Mouse (Mus musculus) natural killer cell, adult 2 months (primary cell): ENCODE measurements around the gene Klhl21.
A peak's percentile ranks its signal among the peaks of the same experiment; 100 is the strongest.

Source experiments
- DNase-seq, 2 experiments: peaks; one replicate each; pipeline ENCODE4 v3.0.0; 2022; ENCODE audit warnings: low spot score in 2 of 2

Klhl21 gene

DNA sequence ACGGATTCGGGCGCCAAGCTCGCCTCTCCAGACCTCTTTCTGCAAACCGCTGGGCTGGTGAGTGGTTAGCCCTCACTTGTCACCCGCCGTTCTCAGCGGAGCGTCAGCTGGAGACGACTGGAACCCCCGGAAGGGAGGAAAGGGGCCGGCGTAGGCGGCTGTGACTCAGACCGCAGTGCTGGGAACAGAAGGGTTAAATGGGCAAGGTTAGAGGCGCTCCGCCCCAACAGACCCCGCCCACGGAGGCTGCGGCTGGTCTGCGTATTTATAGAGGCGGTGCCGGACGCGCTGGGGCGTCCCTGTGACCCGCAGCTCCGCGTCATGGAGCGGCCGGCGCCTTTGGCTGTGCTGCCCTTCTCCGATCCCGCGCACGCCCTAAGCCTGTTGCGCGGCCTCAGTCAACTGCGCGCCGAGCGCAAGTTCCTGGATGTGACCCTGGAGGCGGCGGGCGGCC is at the start of gene Klhl21:
TSS of gene Klhl21 (plus strand) at position 182 of the 454 bp plus-strand sequence.
- peak; percentile 93 to 94 for DNase-seq

DNA sequence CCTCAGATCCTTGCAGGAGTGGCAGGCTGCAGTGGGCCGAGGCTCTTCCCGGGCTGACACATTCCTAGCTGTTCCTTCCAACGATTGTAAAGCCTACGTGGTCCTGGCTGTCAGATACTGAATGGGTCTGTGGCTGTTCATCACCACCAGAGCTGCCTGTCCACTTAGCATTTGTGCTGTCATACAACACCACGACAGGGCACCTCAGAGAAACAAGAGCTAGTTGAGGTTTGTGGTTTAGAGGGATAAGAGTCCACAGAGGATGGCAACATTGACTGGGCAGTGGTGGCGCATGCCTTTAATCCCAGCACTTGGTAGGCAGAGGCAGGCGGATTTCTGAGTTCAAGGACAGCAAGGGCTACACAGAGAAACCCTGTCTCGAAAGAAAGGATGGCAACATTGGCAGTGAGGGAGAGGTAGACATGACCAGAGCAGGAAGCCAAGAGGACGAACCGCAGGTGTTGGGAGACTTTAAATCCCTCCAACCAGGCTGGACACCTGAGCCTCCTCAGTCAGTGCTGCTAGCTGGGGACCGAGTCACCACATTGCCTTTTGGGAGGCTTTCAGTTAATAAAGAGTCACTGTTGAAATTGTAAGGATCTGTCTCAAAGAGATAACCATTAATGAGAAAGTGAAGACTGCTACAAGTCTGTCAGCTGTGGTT is 48.6 kb upstream of the Klhl21 start:
- DNase-seq: no peak

DNA sequence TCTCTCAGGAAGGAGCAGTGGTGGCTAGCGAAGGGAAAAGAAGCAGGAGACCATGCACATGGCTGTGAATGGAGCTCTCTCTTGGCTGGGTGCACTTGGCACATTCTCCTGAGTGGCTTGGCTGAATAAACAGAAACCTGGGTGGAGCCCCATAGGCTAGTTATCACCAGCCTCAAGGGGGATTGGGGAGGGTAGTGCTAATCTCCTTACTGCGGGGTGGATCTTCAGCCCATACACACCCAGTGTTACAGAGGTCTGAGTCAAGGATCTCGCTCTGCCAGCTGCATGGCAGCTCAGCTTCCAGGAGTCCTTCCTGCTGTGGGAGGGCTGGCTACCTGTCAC is 48.1 kb upstream of the Klhl21 start:
- no peak for DNase-seq

DNA sequence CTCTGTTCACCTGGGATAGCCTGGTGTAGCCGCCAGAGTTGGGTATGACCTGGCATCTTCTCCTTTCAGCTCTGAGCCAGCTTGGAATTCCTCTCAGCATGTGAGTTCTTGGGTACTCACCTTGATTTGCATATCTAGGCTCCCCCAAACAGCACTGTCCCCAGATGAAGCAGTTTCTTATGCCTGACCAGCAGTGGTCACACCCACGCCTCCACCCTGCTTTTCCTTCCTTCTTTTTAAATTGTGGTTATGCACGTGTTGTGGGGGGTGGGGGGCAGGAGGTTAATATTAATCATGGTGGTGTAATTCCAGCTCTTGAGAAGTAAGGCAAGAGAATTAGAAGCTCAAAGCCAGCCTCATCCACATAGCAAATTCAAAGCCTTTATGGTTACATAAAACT is 45.8 kb upstream of the Klhl21 start:
- DNase-seq: peak in 1 of 2 experiments; percentile 42

DNA sequence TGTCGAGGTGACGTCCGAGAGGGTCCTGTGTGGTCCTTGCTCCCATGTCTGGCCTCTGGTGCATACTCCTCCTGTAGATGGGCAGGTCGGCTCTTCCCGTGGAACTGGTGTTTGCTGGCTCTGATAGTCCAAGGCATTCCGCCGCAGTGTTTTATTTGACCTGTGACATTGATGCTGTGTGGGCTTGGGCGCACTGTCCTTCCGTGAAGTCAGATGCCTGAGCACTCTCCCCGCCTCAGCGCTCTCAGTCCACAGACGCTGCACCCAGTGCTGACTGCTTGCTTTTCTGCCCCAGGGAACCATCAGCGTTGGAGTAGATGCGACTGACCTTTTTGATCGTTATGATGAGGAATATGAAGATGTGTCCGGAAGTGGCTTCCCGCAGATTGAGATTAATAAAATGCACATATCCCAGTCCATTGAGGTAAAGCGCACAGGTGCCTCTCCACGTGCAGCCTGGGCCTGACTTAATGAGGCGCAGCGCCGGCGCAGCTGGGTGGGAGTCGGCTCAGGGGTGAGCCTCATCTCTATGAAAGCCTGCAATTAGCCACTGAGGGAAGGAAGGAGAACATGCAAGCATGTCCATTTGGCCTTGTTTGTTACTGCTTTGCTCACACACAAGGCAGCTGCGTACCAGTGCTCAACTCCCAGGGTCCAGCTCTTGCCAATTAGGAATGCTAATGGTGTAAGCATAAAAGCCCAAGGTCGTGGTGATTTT is 40.2 kb upstream of the Klhl21 start:
- no peak for DNase-seq

DNA sequence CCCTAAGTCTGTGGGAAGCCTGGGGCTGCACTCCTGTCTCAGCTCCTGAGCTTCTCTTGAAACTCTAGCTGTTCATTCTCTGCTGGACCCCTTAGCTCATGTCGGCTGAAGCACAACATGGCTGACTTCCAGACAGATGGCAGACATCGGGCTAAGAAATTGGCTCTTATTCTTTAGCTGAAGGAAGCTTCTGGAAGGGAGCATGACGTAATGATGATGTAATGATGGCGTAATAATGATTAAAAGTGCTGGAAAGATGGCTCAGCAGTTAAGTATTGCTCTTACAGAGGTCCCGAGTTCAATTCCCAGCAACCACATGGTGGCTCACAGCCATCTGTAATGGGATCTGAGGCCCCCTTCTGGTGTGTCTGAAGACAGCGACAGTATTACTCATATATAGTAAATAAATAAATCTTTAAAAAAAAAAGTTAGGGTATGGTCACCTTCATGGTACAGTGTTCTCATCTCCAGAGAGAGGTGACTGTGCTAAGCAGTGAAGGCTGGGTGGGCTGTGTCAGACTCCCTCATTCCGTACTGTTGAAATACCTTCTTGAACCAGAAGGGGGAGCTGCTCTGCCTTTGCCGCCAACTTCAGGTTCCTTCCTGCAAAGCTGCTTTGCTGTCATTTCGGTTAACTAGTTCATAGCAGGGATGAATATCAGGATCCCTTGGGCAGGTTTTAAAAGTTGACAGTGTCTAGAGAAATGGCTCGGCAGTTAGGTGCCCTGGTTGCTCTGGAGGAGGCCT is 36.2 kb upstream of the Klhl21 start:
- peak in 1 of 2 experiments; percentile 26 for DNase-seq

DNA sequence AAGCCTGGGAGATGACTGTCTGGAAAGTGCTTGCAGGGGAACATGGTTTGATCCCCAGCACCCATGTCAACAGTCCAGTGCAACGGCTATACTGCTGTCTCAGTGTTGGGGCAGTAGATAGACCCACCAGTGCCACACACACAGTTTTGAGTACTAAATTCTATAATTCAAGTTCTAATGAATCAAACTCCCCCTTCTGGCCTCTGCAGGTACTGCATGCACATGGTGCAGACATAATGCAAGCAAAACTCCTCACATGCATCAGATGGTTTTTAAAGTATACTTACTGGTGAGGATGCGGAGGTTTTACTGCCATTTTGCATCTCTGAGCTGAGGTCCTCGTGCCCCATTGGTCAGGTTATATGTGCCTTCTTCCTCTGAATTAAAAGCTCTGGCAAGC is 33.2 kb upstream of the Klhl21 start:
- peak; percentile 35 to 59 for DNase-seq

DNA sequence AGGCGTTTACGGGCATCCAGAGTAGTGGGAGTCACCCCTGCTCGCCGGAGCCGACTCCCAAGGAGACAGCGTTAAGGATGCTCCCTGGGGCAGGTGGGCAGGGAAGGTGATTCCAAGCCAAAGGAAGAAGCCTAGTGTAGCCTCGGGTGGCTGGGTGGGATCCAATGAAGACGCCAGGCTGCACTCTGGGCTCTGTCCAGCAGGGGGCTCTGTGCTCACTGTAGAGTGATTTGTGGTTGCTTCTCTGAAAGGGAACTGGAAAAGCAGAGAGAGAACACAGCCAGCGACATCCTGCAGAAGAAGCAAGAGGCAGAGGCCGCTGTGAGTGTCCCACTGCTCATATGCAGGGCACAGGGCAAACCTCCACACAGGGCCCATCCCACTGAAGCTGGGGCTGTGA is 30.9 kb upstream of the Klhl21 start:
- peak; percentile 67 to 83 for DNase-seq

DNA sequence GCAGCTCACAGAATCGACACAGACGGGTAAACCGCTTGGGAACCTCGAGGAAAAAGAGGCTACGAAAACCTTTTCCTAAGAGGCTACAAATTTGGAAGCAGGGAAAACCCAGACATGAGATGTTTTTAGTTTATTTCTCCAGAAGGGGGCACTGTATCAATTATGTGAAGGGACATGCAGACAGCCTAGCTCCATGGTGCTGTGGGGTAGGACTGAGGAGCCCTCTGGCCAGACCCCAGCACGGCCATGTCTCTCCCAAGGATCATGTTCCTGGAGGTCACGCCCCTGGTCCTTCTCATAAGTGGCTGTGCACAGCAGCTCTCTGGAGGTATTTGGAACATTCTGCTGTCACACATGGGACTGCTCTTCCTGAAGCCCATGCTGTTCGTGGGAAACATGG is 27.9 kb upstream of the Klhl21 start:
- no peak for DNase-seq

DNA sequence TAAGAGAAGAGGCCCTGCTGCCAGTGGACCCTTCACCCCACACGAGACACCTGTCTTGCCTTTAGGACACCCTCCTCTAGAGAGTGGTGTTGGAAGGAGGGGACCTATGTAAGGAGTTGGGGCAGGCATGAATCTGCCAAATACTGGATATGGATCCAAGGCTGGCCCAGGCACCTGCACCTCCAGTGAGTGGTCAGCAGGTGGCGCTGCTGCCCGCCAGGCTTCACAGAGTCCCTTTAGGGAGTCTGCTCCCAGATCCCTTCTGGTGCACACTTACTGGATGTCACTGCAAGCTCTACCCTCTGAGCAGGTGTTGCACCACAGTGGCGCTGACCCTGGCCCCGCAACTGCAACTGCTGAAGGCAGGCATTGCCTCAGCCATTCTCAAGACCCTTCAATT is 27.2 kb upstream of the Klhl21 start:
- peak; percentile 61 to 74 for DNase-seq

DNA sequence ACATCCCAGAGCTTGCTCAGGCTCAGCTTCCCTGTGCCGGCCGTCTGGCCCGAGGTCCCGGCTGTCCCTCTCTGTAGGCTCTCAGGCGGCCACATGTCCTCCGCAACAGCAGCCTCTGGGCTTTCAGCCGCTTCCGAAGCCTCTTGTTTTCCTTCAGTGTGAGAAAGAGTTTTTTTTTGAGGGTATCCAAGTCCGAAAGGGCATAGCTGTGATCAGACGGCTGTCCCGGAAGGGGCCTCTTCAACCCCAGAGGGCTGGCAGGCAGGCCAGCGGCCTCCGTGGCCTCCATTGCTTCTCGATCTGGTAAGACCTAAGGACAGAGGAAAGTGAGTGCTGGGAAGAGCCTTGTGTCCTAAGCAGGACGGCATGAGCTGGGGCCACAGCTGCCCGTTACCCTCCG is 25.6 kb upstream of the Klhl21 start:
- DNase-seq: no peak

DNA sequence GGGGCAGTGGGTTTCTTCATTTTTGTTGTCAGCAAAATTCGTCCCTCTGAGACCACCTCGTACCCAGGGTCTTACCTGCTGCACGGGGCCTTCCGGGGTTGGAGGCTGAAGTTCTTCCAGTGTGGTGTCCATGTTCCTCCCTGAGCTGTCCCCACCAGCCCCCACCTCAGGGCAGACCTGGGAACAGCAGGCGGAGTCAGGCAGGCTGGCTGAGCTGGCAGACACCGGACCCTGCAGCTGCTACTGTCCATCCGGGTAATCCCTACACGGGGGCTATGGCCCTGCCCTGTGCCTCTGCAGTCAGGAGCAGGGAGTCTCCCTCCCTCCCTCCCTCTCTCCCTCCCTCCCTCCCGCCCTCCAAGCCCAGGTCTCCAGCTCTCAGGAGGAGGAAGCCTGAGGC is 25.0 kb upstream of the Klhl21 start:
- no peak for DNase-seq

DNA sequence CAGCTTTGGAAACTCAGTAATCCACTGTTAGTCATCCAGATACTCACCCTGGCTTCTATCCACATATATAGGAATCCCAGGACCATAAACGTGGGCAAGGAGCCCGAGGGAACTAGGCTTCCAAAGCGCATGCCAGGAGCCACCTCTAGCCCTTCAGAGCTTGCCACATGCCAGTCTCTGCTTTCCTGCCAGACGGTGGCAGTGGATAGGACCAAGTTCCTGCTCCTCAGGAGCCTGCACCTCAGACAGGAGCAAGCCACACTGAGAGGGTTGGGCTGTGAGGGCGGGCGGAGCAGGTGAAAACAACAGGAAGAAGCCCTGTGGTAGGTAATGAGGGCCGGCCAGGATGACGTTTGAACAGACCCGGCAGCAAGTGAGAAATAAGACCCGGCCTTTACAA is 22.7 kb upstream of the Klhl21 start:
- DNase-seq: peak; percentile 30 to 36

DNA sequence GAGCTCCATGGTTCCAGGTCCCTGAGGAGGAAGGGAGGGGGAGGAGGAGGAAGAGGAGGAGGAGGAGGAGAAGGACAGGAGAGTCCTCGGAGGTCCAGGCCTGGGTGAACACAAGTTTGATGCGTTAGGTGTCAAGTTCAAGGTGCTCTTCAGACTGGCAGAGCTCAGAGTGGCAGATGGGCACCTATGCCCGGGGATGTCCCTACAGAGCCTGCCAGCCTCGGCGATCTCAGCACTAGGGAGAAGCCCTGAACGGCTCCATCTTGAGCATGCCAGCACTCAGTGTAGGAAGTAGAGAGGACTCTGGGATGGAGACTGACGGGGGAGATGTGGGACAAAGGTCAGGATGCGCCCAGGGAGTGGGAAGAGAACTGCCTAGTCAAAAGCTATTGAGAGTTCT is 22.0 kb upstream of the Klhl21 start:
- DNase-seq: no peak

DNA sequence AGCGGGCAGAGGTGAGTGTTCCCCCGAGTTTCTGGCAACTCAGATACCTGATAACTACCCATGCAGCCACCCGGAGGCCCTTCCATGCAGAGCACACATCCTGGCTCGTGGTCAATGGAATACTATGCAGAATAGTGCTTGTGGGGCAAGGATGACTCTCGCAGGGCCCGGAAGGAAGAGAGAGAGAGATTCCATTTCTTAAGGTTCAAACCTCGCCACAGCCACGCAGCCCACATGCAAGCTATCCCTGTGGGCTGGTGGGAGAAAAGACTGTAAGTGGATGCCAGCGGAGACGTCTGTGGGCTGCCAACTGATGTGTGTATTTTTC is 20.6 kb upstream of the Klhl21 start:
- DNase-seq: no peak

DNA sequence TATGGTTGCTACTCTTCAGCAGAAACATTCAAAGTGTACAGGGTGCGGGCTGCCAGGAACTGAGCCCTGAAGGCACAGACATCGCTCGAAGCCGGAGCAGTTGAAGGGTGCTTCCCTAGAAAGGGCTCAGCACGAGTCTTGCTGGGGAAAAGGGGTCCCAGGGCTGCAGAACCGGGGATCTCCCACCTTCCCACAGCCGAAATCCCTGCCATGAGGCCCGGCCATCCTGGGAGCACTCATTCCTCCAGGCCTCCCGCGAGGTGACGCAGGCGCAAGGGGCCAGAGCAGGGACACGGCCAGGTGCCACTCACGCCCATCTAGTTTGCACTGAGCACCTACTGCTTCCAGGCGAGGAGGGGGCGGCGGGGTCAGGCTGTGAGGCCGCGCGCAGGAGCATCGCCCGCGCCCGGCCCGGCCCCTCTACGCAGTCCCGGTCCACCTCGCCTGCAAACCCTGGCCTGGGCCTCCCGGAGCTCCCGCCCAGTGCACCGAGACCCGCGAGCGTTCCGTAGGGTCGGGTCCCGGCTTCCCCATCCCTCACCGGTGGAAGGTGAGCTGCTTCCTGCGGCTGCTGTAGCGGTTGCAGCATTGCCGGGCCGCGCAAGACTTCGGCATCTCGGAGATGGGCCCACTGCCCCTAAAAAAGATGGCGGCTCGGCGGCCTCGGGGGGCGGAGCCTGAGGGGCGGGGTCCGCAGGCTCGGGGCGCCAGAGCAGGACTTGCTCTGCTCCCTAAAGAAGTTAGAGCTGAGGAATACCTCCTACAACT is 20.1 kb upstream of the Klhl21 start, which contains the start of gene Thap3:
TSS of gene Thap3 (minus strand) at position 656 of the 768 bp plus-strand sequence.
- DNase-seq: peak; percentile 64 to 72

DNA sequence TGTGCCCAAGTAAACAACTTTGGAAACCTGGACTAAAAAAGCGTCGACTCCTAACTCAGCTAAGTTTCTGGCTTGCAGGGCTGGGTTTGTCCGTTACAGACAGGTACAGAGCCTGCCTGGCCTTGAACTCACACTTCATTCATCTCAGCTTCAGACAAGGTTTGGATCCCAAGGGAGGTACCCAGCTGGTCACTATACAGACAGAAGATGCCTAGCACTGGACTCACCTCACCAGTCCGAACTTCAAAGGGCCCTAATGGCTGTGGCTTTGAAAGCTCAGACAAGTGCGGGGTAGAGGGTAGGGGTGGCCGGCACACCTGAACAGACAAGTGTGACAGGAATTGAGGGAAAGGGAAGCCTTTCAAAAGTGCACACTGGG is 19.5 kb upstream of the Klhl21 start:
- DNase-seq: no peak

DNA sequence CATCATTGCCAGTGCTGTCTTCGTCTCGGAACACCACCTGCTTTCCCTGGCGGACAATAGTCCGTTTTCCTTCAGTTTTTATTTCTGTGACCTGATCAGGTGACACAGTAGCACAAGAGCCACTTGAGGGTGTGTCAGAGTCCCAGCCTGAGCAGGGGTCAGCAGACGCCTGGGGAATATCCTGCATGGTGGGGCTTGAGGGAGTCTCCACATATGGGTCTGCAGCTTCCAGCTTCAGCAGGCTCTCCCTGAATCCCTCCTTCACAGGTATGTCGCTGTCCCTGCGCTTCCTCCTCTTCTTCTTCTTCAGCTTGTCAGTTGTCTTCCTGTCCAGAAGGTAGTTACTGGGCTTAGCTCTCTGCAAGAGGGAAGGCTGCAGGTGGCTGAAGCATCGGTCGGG is 16.5 kb upstream of the Klhl21 start:
- no peak for DNase-seq

DNA sequence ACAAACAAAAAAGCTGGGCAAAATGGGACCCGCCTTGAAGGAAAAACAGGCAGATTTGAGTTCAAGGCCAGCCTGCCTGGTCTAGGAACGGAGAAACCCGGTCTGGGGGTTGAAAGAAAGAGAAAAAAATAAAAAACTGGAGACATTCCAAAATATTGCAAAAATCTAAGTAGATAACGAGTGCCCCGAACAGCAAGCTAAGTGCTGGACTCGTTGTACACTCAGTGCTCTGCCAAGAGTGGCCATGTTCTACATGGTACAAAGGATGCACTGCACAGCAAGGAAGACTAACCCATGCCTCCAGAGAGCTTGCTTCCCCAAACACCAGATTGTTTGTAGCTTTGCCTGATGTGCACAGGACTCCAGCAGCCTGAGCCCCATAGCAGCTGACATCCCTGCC is 15.6 kb upstream of the Klhl21 start:
- no peak for DNase-seq

DNA sequence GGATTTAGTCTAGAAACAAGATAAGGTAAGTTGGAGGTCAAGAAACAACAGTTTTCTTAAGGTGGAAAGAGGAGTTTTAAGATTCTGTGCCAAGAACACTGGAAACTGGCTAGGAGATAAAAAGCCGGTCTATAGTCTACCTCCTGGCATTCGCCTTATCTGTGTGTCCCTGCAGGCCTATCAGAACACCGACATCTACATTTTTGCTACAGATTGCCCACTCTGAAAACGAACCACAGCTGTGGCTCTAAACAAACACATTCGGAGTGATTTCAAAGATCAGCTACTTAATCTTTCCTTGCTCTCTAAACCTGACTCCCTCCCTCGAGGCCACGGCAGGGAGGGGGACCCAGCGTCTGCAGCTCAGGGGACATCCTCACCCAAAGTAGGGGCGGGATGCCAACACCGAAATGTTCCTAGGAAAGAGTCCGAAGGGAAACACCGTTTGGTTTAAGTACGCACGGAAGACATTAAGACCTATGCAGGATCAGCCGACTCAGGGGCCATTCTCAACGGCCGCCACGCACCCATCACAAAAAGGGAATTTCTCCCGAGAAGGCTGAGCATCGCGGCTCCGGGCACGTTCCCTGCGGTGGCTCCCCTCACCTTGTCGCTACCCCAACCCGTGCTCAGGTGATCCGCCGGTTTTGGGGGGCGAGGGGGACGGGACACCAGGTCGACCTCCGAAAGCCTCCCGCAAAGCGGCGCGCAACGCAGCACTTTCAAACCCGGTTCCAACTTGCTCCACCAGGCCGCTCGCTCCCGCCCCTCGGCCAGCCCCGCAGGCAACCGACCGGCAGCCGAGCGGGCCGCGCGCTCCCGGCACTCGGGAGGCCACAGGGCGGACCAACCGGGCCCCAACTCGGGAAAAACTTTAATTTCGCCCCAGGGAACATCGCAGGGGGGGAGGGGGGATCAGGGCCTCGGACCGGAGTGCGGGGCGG is 14.1 kb upstream of the Klhl21 start:
- DNase-seq: no peak
